Mouse (Mus musculus): Measurements from ENCODE around the gene Fam57b. TPM values are rescaled to one million over a fixed set of nuclear protein-coding genes. Genes with fewer than 3 reads are reported as not detected.

Fam57b gene
- total RNA-seq, 1 experiment from 2014 or later: 17.2 TPM

- DNase-seq: peak; percentile 96
These were observed 1.6 kb downstream of the Fam57b start for GRCm38 (mm10) chr7:126799050-126799467.

- DNase-seq: peak; percentile 52
These were observed 2.2 kb downstream of the Fam57b start for GRCm38 (mm10) chr7:126799468-126800268.

GRCm38 (mm10) chr7:126800269-126801056 lies 3.0 kb downstream of the Fam57b start:
- DNase-seq: no peak

GRCm38 (mm10) chr7:126801057-126801422 lies 3.6 kb downstream of the Fam57b start:
- DNase-seq: no peak

GRCm38 (mm10) chr7:126802134-126802889 lies 4.8 kb downstream of the Fam57b start:
- DNase-seq: peak; percentile 45

- DNase-seq: no peak
These were observed 5.7 kb downstream of the Fam57b start for GRCm38 (mm10) chr7:126803181-126803580.

- no peak for DNase-seq
These were observed 6.3 kb downstream of the Fam57b start for GRCm38 (mm10) chr7:126803751-126804150.

GRCm38 (mm10) chr7:126806956-126807355 lies 9.5 kb downstream of the Fam57b start:
- DNase-seq: no peak

GRCm38 (mm10) chr7:126807405-126807804 lies 9.9 kb downstream of the Fam57b start:
- DNase-seq: peak; percentile 41

GRCm38 (mm10) chr7:126808703-126809455 lies 11.4 kb downstream of the Fam57b start:
- DNase-seq: peak; percentile 86

GRCm38 (mm10) chr7:126809723-126810369 lies 12.4 kb downstream of the Fam57b start:
- DNase-seq: no peak

GRCm38 (mm10) chr7:126815726-126816222 lies 18.3 kb downstream of the Fam57b start:
- DNase-seq: no peak

GRCm38 (mm10) chr7:126816494-126816893 lies 19.0 kb downstream of the Fam57b start:
- DNase-seq: no peak

- DNase-seq: no peak
These were observed 20.1 kb downstream of the Fam57b start for GRCm38 (mm10) chr7:126817595-126817994.

GRCm38 (mm10) chr7:126818818-126819217 lies 21.4 kb downstream of the Fam57b start:
- no peak for DNase-seq

- peak; percentile 82 for DNase-seq
These were observed 24.5 kb downstream of the Fam57b start for GRCm38 (mm10) chr7:126821835-126822511.

GRCm38 (mm10) chr7:126822741-126823140 lies 25.3 kb downstream of the Fam57b start:
- DNase-seq: peak; percentile 50

- no peak for DNase-seq
These were observed 25.8 kb downstream of the Fam57b start for GRCm38 (mm10) chr7:126823202-126823711.

GRCm38 (mm10) chr7:126823940-126824339 lies 26.5 kb downstream of the Fam57b start:
- no peak for DNase-seq

GRCm38 (mm10) chr7:126825403-126825802 lies 27.9 kb downstream of the Fam57b start:
- peak; percentile 37 for DNase-seq

Measured in adrenal gland, postnatal 25 days (tissue).